Mouse (Mus musculus): ENCODE measurements at regions not wholly inside any gene's neighbourhood (a gene's known extent, or its start where the extent isn't known, plus 50 kb on each side); places are given as distances from the start of the nearest gene placed in this dataset.

DNA sequence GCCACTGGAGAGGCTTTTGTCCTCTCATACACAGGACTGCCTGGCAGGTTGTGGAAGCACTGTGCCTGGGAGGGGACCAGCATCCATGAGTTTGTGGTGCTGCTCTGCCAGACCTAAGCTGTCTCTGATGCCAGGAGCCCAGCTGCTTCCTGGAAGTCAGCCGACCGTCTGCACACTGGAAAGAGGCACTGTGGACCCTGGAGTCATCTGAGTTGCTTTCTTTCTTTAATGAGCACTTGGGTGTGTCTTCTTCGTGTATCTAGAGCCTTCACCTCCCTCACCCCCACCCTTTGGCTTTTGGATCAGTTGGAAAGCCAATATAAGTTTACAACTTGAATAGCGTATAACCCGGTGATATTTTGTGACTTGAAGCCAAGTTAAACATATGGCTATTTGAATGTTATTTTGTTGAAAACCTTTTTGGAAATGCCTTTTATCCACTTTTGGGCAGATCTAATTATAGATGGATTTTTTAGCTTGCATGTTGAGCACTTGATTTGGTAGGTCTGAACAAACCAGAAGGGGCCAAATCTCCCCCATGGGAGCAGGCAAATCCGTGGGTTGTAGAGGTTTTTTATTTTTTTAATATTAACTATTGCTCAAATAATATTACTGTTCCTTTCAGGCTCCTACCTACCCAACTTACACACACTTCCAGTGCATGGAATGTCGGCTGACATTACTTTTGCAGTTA, 92.6 kb upstream of the Twist2 start:
- H3K4me3 ChIP-seq (replicated peaks; ENCODE audit: low read length): no peak overlapping the region
- no peaks in the 10 kb centered on the region for H3K36me3 ChIP-seq (ENCODE audit: insufficient read depth, low read length)
- TF ChIP-seq POU5F1 (IDR thresholded peaks at IDR 0.05; ENCODE audit: borderline replicate concordance, low read length): no peak
- no peak for TF ChIP-seq CTCF (conservative IDR thresholded peaks at IDR 0.05; ENCODE audit: low read length)
- TF ChIP-seq NANOG (IDR thresholded peaks at IDR 0.05; ENCODE audit: borderline replicate concordance, low read length): no peak
- no peaks in the 10 kb centered on the region for H3K27me3 ChIP-seq (ENCODE audit: insufficient read depth, low read length)
- H3K4me1 ChIP-seq (replicated peaks; ENCODE audit: low read depth, low read length): no peaks in the 10 kb centered on the region
- no peaks in the 10 kb centered on the region for H3K9me3 ChIP-seq (ENCODE audit: low read length)

DNA sequence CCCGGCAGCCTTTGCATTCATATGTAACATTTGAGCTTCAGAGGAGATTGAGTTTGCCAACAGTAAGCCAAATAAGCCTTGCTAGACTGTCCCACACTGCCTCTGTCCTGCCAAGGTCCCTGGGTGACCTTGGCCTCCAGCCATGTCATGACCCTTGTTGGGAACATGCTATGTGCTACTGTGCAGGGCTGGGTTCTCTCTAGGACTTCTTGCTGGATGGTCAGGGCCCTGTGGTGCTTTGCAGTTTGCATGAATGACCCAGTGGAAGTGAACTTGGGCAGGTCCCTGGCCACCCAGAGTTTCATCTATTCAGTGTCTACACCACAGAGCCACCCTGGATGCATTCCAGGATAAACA, 92.0 kb upstream of the Twist2 start:
- no peaks in the 10 kb centered on the region for H3K4me1 ChIP-seq (replicated peaks; ENCODE audit: low read depth, low read length)
- no peak overlapping the region for H3K4me3 ChIP-seq (replicated peaks; ENCODE audit: low read length)
- no peaks in the 10 kb centered on the region for H3K27me3 ChIP-seq (ENCODE audit: insufficient read depth, low read length)
- no peak for TF ChIP-seq POU5F1 (IDR thresholded peaks at IDR 0.05; ENCODE audit: borderline replicate concordance, low read length)
- TF ChIP-seq NANOG (IDR thresholded peaks at IDR 0.05; ENCODE audit: borderline replicate concordance, low read length): no peak
- TF ChIP-seq CTCF (conservative IDR thresholded peaks at IDR 0.05; ENCODE audit: low read length): no peak
- H3K9me3 ChIP-seq (ENCODE audit: low read length): no peaks in the 10 kb centered on the region
- no peaks in the 10 kb centered on the region for H3K36me3 ChIP-seq (ENCODE audit: insufficient read depth, low read length)

DNA sequence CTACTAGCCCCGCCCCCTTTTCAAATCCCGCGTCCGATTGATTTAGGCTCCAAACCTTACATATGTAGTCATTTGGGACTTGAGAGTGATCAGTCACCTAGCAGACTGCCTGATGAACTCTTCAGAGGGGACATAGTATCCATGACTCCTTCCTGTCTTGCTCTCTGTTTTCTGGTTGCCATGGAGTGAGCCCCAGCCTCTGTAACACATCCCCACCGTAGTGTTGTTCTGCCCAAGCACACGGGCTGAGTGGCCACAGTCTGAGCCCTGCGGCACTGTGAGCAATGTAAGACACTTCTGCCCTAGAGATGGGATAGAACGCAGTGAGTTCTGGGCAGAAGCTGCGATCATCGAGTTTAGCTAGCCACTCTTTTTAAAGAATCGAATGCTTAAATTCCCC, 88.1 kb upstream of the Twist2 start:
- TF ChIP-seq NANOG (IDR thresholded peaks at IDR 0.05; ENCODE audit: borderline replicate concordance, low read length): no peak
- TF ChIP-seq POU5F1 (IDR thresholded peaks at IDR 0.05; ENCODE audit: borderline replicate concordance, low read length): no peak
- TF ChIP-seq CTCF (conservative IDR thresholded peaks at IDR 0.05; ENCODE audit: low read length): no peak
- no peaks in the 10 kb centered on the region for H3K27me3 ChIP-seq (ENCODE audit: insufficient read depth, low read length)
- no peaks in the 10 kb centered on the region for H3K4me1 ChIP-seq (replicated peaks; ENCODE audit: low read depth, low read length)
- no peak overlapping the region for H3K4me3 ChIP-seq (replicated peaks; ENCODE audit: low read length)
- H3K9me3 ChIP-seq (ENCODE audit: low read length): no peaks in the 10 kb centered on the region
- H3K36me3 ChIP-seq (ENCODE audit: insufficient read depth, low read length): no peaks in the 10 kb centered on the region

DNA sequence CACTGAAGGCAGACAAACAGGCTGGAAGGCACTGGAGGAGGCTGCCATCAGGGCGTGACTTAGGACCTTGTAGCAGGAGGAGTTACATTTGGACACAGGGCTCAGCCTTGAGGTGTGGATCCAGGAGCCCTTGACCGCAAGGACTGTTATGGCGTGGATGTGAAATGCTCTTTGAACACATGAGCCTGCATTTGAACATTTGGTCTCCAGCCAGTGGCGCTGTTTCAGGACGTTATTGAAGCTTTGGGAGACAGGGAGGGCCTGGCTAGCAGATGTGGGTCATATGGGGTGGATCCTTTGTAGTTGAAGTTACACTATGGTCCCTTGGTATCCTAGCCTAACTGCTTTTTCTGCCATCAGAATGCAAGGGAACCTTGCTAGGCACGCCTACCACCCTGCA, 87.0 kb upstream of the Twist2 start:
- H3K4me3 ChIP-seq (replicated peaks; ENCODE audit: low read length): no peak overlapping the region
- H3K4me1 ChIP-seq (replicated peaks; ENCODE audit: low read depth, low read length): no peaks in the 10 kb centered on the region
- TF ChIP-seq POU5F1 (IDR thresholded peaks at IDR 0.05; ENCODE audit: borderline replicate concordance, low read length) (no peak), NANOG (IDR thresholded peaks at IDR 0.05; ENCODE audit: borderline replicate concordance, low read length) (no peak), CTCF (conservative IDR thresholded peaks at IDR 0.05; ENCODE audit: low read length) (no peak)
- no peaks in the 10 kb centered on the region for H3K27me3 ChIP-seq (ENCODE audit: insufficient read depth, low read length)
- H3K36me3 ChIP-seq (ENCODE audit: insufficient read depth, low read length): no peaks in the 10 kb centered on the region
- H3K9me3 ChIP-seq (ENCODE audit: low read length): no peaks in the 10 kb centered on the region

DNA sequence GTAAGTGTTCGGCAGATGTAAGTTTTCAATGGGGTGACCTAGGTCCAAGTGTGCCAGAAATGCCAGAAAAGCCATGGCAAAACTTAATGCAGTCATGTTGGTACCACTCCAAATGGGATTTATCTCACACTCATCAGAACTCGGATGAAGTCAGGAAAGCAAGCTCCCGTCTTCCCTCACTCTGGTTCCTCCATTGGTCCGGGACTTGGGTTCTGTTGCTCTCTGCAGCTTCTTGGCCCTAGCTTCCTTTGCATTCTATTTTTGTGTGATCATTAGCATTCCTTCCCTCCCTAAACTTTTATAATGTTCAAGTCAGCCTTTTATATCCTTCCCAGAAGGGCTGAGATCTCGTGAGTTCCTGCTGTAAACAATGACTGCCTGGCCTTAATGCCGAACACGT, 85.9 kb upstream of the Twist2 start:
- H3K9me3 ChIP-seq (ENCODE audit: low read length): no peaks in the 10 kb centered on the region
- TF ChIP-seq CTCF (conservative IDR thresholded peaks at IDR 0.05; ENCODE audit: low read length) (no peak), NANOG (IDR thresholded peaks at IDR 0.05; ENCODE audit: borderline replicate concordance, low read length) (no peak), POU5F1 (IDR thresholded peaks at IDR 0.05; ENCODE audit: borderline replicate concordance, low read length) (no peak)
- H3K4me1 ChIP-seq (replicated peaks; ENCODE audit: low read depth, low read length): peaks cover under 1% of the 10 kb centered on the region; the same call in 1 of the 2 replicates
- no peak overlapping the region for H3K4me3 ChIP-seq (replicated peaks; ENCODE audit: low read length)
- no peaks in the 10 kb centered on the region for H3K27me3 ChIP-seq (ENCODE audit: insufficient read depth, low read length)
- H3K36me3 ChIP-seq (ENCODE audit: insufficient read depth, low read length): no peaks in the 10 kb centered on the region

DNA sequence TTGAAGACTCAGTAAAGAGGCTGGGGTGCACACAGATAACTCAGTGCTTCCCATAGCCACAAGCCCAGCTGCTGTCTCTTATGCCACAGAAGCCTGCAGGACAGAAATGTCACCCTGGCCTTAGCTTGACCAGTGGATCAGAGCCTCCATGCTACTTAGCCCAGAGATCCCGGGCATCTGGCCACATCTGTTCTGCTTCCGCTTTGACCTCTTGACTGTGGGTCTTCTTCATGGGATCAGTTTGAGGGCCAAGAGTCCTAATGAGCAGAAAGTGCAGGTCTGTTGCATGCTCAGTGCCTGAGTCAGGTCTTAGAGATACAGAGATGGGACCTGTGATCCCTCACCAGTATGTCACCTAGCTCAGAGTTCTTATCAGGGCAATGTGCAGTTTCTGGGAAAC, 85.5 kb upstream of the Twist2 start:
- H3K27me3 ChIP-seq (ENCODE audit: insufficient read depth, low read length): no peaks in the 10 kb centered on the region
- H3K9me3 ChIP-seq (ENCODE audit: low read length): no peaks in the 10 kb centered on the region
- TF ChIP-seq POU5F1 (IDR thresholded peaks at IDR 0.05; ENCODE audit: borderline replicate concordance, low read length) (no peak), CTCF (conservative IDR thresholded peaks at IDR 0.05; ENCODE audit: low read length) (no peak), NANOG (IDR thresholded peaks at IDR 0.05; ENCODE audit: borderline replicate concordance, low read length) (no peak)
- H3K36me3 ChIP-seq (ENCODE audit: insufficient read depth, low read length): no peaks in the 10 kb centered on the region
- peaks cover 5% of the 10 kb centered on the region for H3K4me1 ChIP-seq (replicated peaks; ENCODE audit: low read depth, low read length)
- no peak overlapping the region for H3K4me3 ChIP-seq (replicated peaks; ENCODE audit: low read length)

DNA sequence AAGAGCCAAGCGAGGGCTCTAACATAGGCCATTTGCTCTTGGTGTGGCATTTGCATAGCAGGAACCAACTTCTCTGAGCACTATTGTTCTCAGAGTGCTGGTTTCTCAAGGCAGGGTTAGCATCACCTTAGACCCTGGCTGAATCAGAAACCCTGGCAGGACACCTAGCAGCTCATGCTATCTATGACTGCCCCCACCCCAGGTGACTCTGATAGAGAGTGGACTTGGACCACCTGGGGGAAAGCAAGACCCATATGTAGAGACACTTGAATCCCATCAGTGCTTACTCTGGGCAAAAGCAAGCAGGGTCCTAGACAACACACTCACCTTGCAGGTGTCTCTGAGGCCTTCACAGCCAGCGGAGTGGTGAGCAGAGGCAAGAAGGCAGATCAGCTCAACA, 84.4 kb upstream of the Twist2 start:
- no peak overlapping the region for H3K4me3 ChIP-seq (replicated peaks; ENCODE audit: low read length)
- no peaks in the 10 kb centered on the region for H3K9me3 ChIP-seq (ENCODE audit: low read length)
- TF ChIP-seq POU5F1 (IDR thresholded peaks at IDR 0.05; ENCODE audit: borderline replicate concordance, low read length) (no peak), NANOG (IDR thresholded peaks at IDR 0.05; ENCODE audit: borderline replicate concordance, low read length) (no peak), CTCF (conservative IDR thresholded peaks at IDR 0.05; ENCODE audit: low read length) (no peak)
- H3K4me1 ChIP-seq (replicated peaks; ENCODE audit: low read depth, low read length): peaks cover 7% of the 10 kb centered on the region
- no peaks in the 10 kb centered on the region for H3K36me3 ChIP-seq (ENCODE audit: insufficient read depth, low read length)
- H3K27me3 ChIP-seq (ENCODE audit: insufficient read depth, low read length): no peaks in the 10 kb centered on the region

DNA sequence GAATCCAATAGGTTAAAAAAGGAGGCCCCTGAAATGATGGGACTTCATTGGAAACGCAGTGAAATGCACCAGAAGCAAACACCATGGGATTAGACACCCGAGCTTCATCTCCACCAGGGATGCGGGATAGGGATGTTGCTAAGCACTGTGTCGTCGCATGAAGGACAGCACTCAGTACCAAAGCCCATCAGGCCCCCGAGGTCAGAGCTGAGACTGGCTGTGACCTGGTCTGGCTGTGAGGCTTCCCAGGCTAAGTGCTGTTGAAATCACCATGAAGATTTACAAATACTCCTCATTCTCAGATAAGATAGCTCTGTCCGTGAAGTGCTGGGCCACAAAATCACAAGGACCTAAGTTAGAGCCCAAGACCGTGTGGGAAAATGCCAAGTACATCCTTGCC, 83.3 kb upstream of the Twist2 start:
- H3K4me1 ChIP-seq (replicated peaks; ENCODE audit: low read depth, low read length): peaks cover 7% of the 10 kb centered on the region
- TF ChIP-seq CTCF (conservative IDR thresholded peaks at IDR 0.05; ENCODE audit: low read length): no peak
- TF ChIP-seq POU5F1 (IDR thresholded peaks at IDR 0.05; ENCODE audit: borderline replicate concordance, low read length): no peak
- no peak for TF ChIP-seq NANOG (IDR thresholded peaks at IDR 0.05; ENCODE audit: borderline replicate concordance, low read length)
- no peaks in the 10 kb centered on the region for H3K27me3 ChIP-seq (ENCODE audit: insufficient read depth, low read length)
- H3K9me3 ChIP-seq (ENCODE audit: low read length): no peaks in the 10 kb centered on the region
- no peak overlapping the region for H3K4me3 ChIP-seq (replicated peaks; ENCODE audit: low read length)
- H3K36me3 ChIP-seq (ENCODE audit: insufficient read depth, low read length): no peaks in the 10 kb centered on the region

DNA sequence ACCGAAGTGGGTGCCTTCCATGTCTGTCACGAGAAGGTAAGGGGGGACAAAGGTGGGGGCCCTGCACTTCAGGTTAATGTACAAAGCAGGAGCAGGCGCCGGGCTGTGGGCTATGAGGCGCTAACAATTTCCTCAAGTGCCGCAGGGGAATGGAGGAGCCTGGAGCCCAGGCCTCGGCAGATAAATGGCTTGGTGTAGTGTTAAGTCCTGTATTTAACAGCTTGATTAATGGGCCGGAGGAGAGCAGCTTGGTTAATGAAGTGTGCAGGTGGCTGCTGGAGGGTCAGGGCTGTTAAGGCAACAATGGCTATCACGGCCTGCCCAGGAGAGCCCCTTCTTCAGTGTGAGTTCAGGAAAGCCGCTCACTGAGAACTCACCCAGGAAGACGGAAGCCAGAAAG, 72.0 kb upstream of the Twist2 start:
- Histone ChIP-seq H3K9me3 (ENCODE audit: low read length) (no peaks in the 10 kb centered on the region), H3K27me3 (ENCODE audit: insufficient read depth, low read length) (peaks cover 6% of the 10 kb centered on the region; the same call in 1 of the 2 replicates), H3K36me3 (ENCODE audit: insufficient read depth, low read length) (no peaks in the 10 kb centered on the region), H3K4me3 (replicated peaks; ENCODE audit: low read length) (no peak overlapping the region), H3K4me1 (replicated peaks; ENCODE audit: low read depth, low read length) (no peaks in the 10 kb centered on the region)
- TF ChIP-seq POU5F1 (IDR thresholded peaks at IDR 0.05; ENCODE audit: borderline replicate concordance, low read length): no peak
- TF ChIP-seq NANOG (IDR thresholded peaks at IDR 0.05; ENCODE audit: borderline replicate concordance, low read length): no peak
- no peak for TF ChIP-seq CTCF (conservative IDR thresholded peaks at IDR 0.05; ENCODE audit: low read length)
